Mouse (Mus musculus) heart, postnatal 0 days (tissue): ENCODE measurements around the gene Nmnat2.

ENCODE experiments used
- CTCF ChIP-seq: IDR thresholded peaks from 2 replicates; pipeline ENCODE4 v1.5.1; 2016; ENCODE audit warnings: antibody characterized with exemption, control low read depth, low read depth
- EP300 ChIP-seq: IDR thresholded peaks from 2 replicates; pipeline ENCODE4 v1.6.1; 2016; ENCODE audit warnings: antibody characterized with exemption, low read depth

DNA sequence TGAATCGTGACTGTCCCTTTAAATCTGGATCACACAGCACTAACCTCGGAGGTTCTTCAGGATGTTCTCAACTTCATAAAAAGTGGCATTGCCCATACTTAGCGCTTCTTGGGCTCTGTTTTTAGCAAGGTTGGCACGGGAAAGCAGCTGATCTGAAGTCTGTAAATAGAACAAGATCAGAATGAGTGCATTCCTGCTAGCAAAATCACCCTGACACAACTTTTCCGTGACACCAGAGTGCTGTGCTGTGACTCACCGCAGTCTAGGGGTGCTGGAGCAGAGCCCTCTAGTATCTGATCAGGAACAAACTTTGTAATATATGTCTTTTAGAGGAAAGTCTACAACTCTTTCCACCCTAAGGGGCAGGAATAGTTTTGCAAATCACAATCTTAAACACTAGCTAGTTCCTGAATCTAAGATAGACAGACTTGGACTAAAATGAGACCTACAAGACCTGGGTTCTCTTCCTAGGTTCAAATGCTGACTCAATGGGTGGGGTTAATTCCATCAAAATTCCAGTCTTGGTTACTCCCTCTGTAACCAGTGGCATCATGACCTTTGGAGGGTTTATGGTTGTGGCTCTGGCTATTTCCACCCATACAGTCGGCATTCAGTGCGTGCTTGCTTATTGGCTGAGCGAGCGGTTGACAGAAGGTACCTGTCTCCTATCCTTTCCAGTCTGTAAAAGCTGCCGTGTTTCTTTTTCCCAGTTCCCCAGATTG, 175.4 kb downstream of the Nmnat2 start:
- TF ChIP-seq CTCF: no peak
- TF ChIP-seq EP300: peak; percentile 79
